ENCODE assay signal across 15 mouse cellular contexts in the genomic region with DNA sequence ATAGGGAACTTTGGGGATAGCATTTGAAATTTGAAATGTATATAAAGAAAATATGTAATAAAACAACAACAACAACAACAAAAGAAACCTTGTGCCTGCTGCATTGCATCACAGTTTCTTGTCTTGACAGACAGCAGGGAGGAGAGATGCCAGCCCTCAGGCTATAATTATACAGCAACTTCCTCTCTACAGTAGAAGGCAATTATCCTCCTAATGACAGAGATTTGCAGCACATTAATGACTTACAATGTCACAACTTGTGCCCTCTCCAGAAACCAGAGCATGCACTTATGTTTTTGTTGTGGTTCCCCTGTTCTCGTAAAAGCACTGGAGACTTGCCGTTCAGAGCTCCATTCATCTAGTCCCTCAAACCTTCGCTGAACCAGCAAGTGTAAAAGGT. TPM values are rescaled to one million over a fixed set of nuclear protein-coding genes. Genes with fewer than 3 reads are reported as not detected.
"Had no signal": no experiment of that assay in that cellular context is flagged by ENCODE, and none has a peak within 500 bp of the region (broad histone marks: within the 10 kb centered on the region; RNA-seq: fewer than 3 reads in every experiment).

No protein-coding gene starts in this region.

- ATAC-seq: liver, embryonic 12.5 days had no signal

- H3K9ac ChIP-seq: limb, embryonic 15.5 days; liver, embryonic 12.5 days; lung, embryonic 14.5 days; neural tube, embryonic 15.5 days had no signal

- H3K27me3 ChIP-seq: limb, embryonic 15.5 days; liver, embryonic 12.5 days; neural tube, embryonic 15.5 days had no signal

- H3K9me3 ChIP-seq: limb, embryonic 15.5 days; liver, embryonic 12.5 days; midbrain, embryonic 10.5 days; neural tube, embryonic 15.5 days had no signal

- H3K4me3 ChIP-seq: limb, embryonic 15.5 days; liver, embryonic 12.5 days; midbrain, embryonic 10.5 days; myocyte; neural tube, embryonic 15.5 days had no signal

- H3K4me2 ChIP-seq: limb, embryonic 15.5 days; liver, embryonic 12.5 days; lung, embryonic 14.5 days; neural tube, embryonic 15.5 days had no signal

- H3K36me3 ChIP-seq: limb, embryonic 15.5 days; liver, embryonic 12.5 days; midbrain, embryonic 10.5 days; neural tube, embryonic 15.5 days had no signal

- DNase-seq: kidney, postnatal 25 days; layer of hippocampus, adult 9-11 months; layer of hippocampus, postnatal 36 days; lung, embryonic 14.5 days; lung, postnatal 10 days; lung, postnatal 4 days; right cerebral cortex, adult 18-20 months; thymus, adult 18-20 months; thymus, postnatal 14 days had no signal

- H3K4me1 ChIP-seq: limb, embryonic 15.5 days; liver, embryonic 12.5 days had no signal

- H3K27ac ChIP-seq: limb, embryonic 15.5 days; liver, embryonic 12.5 days; midbrain, embryonic 10.5 days; neural tube, embryonic 15.5 days had no signal

RNA-seq across cellular contexts. Expression of a gene that starts 44.2 kb away (rescaled TPM):
- total RNA-seq: megakaryocyte, adult 5-6 weeks had no signal
- polyA plus RNA-seq: myocyte had no signal
